Mouse (Mus musculus) T-cell, adult 2 months (primary cell): ENCODE data around the gene Cenpu.
"Not testable (repeated sequence)": the region's sequence is repeated elsewhere in the genome, so short reads cannot be mapped to it uniquely, and the experiment has no call there.

Experiments
- DNase-seq: peaks from one replicate; pipeline ENCODE4 v3.0.0; 2022; ENCODE audit warnings: low spot score

The Cenpu gene

GRCm38 (mm10) chr8:46550058-46550457, 1.8 kb upstream of the Cenpu start:
- DNase-seq = peak; percentile 23

- DNase-seq = no peak
Observed at GRCm38 (mm10) chr8:46551029-46551428, 799 bp upstream of the Cenpu start.

GRCm38 (mm10) chr8:46552441-46552765, 575 bp downstream of the Cenpu start:
- DNase-seq = no peak

- no peak for DNase-seq
Observed at GRCm38 (mm10) chr8:46559428-46559827, 7.6 kb downstream of the Cenpu start.

- no peak for DNase-seq
Observed at GRCm38 (mm10) chr8:46562333-46562732, 10.5 kb downstream of the Cenpu start.

GRCm38 (mm10) chr8:46566914-46567529, 15.2 kb downstream of the Cenpu start:
- DNase-seq = no peak

GRCm38 (mm10) chr8:46567946-46568345, 16.1 kb downstream of the Cenpu start:
- no peak for DNase-seq

- DNase-seq = no peak
Observed at GRCm38 (mm10) chr8:46568942-46569341, 17.1 kb downstream of the Cenpu start.

GRCm38 (mm10) chr8:46569659-46570441, 18.0 kb downstream of the Cenpu start:
- DNase-seq = no peak

GRCm38 (mm10) chr8:46570673-46571072, 18.8 kb downstream of the Cenpu start:
- DNase-seq = no peak

GRCm38 (mm10) chr8:46573446-46573845, 21.6 kb downstream of the Cenpu start:
- no peak for DNase-seq

GRCm38 (mm10) chr8:46573964-46574363, 22.1 kb downstream of the Cenpu start:
- DNase-seq = no peak

GRCm38 (mm10) chr8:46578794-46579193, 27.0 kb downstream of the Cenpu start:
- DNase-seq = no peak

- DNase-seq = not testable (repeated sequence)
Observed at GRCm38 (mm10) chr8:46584328-46584727, 32.5 kb downstream of the Cenpu start.

- no peak for DNase-seq
Observed at GRCm38 (mm10) chr8:46585576-46585975, 33.7 kb downstream of the Cenpu start.

- no peak for DNase-seq
Observed at GRCm38 (mm10) chr8:46587911-46588310, 36.1 kb downstream of the Cenpu start.

GRCm38 (mm10) chr8:46588663-46589062, 36.8 kb downstream of the Cenpu start:
- no peak for DNase-seq

- DNase-seq = no peak
Observed at GRCm38 (mm10) chr8:46593067-46593466, 41.2 kb downstream of the Cenpu start.

- no peak for DNase-seq
Observed at GRCm38 (mm10) chr8:46593772-46594171, 41.9 kb downstream of the Cenpu start.

GRCm38 (mm10) chr8:46595593-46595992, 43.8 kb downstream of the Cenpu start:
- DNase-seq = no peak

GRCm38 (mm10) chr8:46596530-46596929, 44.7 kb downstream of the Cenpu start:
- no peak for DNase-seq

- no peak for DNase-seq
Observed at GRCm38 (mm10) chr8:46597411-46597810, 45.6 kb downstream of the Cenpu start.

GRCm38 (mm10) chr8:46598114-46598513, 46.3 kb downstream of the Cenpu start:
- DNase-seq = no peak

GRCm38 (mm10) chr8:46598753-46599152, 46.9 kb downstream of the Cenpu start:
- no peak for DNase-seq
